Mouse (Mus musculus): Measurements from ENCODE around the gene Myo19. TPM values are rescaled to one million over a fixed set of nuclear protein-coding genes. Genes with fewer than 3 reads are reported as not detected.
A peak's percentile ranks its signal among the peaks of the same experiment; 100 is the strongest.

The Myo19 gene
- polyA plus RNA-seq, 1 experiment: 36.4 TPM

GRCm38 (mm10) chr11:84907081-84907480 is 27.1 kb downstream of the Myo19 start:
- Histone ChIP-seq H3K27ac (ENCODE audit: insufficient read depth, low read depth, low read length) (no peak overlapping the region), H3K36me3 (ENCODE audit: control insufficient read depth, insufficient read depth, low read length) (peaks cover 10% of the 10 kb centered on the region), H3K4me3 (ENCODE audit: insufficient read depth, low read depth, low read length) (no peak overlapping the region), H3K27me3 (replicated peaks; ENCODE audit: control insufficient read depth, insufficient read depth, low read length) (no peaks in the 10 kb centered on the region), H3K4me1 (ENCODE audit: control insufficient read depth, insufficient read depth, low read length) (no peaks in the 10 kb centered on the region)
- TF ChIP-seq POLR2A (IDR thresholded peaks at IDR 0.05; ENCODE audit: low read depth, low read length) (no peak), CTCF (conservative IDR thresholded peaks at IDR 0.05; ENCODE audit: insufficient read depth, insufficient read length, low read depth, low read length) (no peak)
- DNase-seq: no peak
- WGBS: 71% methylated on average over 3 of the region's 3 CpGs

- no peak for TF ChIP-seq CTCF (conservative IDR thresholded peaks at IDR 0.05; ENCODE audit: insufficient read depth, insufficient read length, low read depth, low read length)
- TF ChIP-seq POLR2A (IDR thresholded peaks at IDR 0.05; ENCODE audit: low read depth, low read length): no peak
- no peak overlapping the region for H3K27ac ChIP-seq (ENCODE audit: insufficient read depth, low read depth, low read length)
- H3K4me3 ChIP-seq (ENCODE audit: insufficient read depth, low read depth, low read length): no peak overlapping the region
- no peaks in the 10 kb centered on the region for H3K4me1 ChIP-seq (ENCODE audit: control insufficient read depth, insufficient read depth, low read length)
- no peak for DNase-seq
- H3K27me3 ChIP-seq (replicated peaks; ENCODE audit: control insufficient read depth, insufficient read depth, low read length): no peaks in the 10 kb centered on the region
- peaks cover 8% of the 10 kb centered on the region for H3K36me3 ChIP-seq (ENCODE audit: control insufficient read depth, insufficient read depth, low read length)
- WGBS: 93% methylated on average over 6 of the region's 6 CpGs
These were observed 28.5 kb downstream of the Myo19 start for GRCm38 (mm10) chr11:84908480-84908879.

GRCm38 (mm10) chr11:84910411-84910810 is 30.5 kb downstream of the Myo19 start:
- H3K36me3 ChIP-seq (ENCODE audit: control insufficient read depth, insufficient read depth, low read length): peaks cover 7% of the 10 kb centered on the region; the same call in 1 of the 2 replicates
- H3K4me1 ChIP-seq (ENCODE audit: control insufficient read depth, insufficient read depth, low read length): no peaks in the 10 kb centered on the region
- TF ChIP-seq CTCF (conservative IDR thresholded peaks at IDR 0.05; ENCODE audit: insufficient read depth, insufficient read length, low read depth, low read length) (no peak), POLR2A (IDR thresholded peaks at IDR 0.05; ENCODE audit: low read depth, low read length) (no peak)
- no peaks in the 10 kb centered on the region for H3K27me3 ChIP-seq (replicated peaks; ENCODE audit: control insufficient read depth, insufficient read depth, low read length)
- WGBS: 52% methylated on average over 4 of the region's 4 CpGs
- no peak overlapping the region for H3K27ac ChIP-seq (ENCODE audit: insufficient read depth, low read depth, low read length)
- DNase-seq: no peak
- no peak overlapping the region for H3K4me3 ChIP-seq (ENCODE audit: insufficient read depth, low read depth, low read length)

GRCm38 (mm10) chr11:84914673-84915072 is 34.7 kb downstream of the Myo19 start:
- TF ChIP-seq CTCF (conservative IDR thresholded peaks at IDR 0.05; ENCODE audit: insufficient read depth, insufficient read length, low read depth, low read length) (no peak), POLR2A (IDR thresholded peaks at IDR 0.05; ENCODE audit: low read depth, low read length) (no peak)
- no peak for DNase-seq
- H3K4me1 ChIP-seq (ENCODE audit: control insufficient read depth, insufficient read depth, low read length): peaks cover 3% of the 10 kb centered on the region; the same call in 1 of the 2 replicates
- H3K36me3 ChIP-seq (ENCODE audit: control insufficient read depth, insufficient read depth, low read length): peaks cover 2% of the 10 kb centered on the region; the same call in 1 of the 2 replicates
- whole genome bisulfite sequencing: 86% methylated on average over 5 of the region's 5 CpGs
- no peak overlapping the region for H3K27ac ChIP-seq (ENCODE audit: insufficient read depth, low read depth, low read length)
- no peaks in the 10 kb centered on the region for H3K27me3 ChIP-seq (replicated peaks; ENCODE audit: control insufficient read depth, insufficient read depth, low read length)
- H3K4me3 ChIP-seq (ENCODE audit: insufficient read depth, low read depth, low read length): no peak overlapping the region

- WGBS: 2% methylated on average over 34 of the region's 34 CpGs
- Histone ChIP-seq H3K27me3 (replicated peaks; ENCODE audit: control insufficient read depth, insufficient read depth, low read length) (no peaks in the 10 kb centered on the region), H3K4me1 (ENCODE audit: control insufficient read depth, insufficient read depth, low read length) (peaks cover 3% of the 10 kb centered on the region; the same call in 1 of the 2 replicates), H3K4me3 (ENCODE audit: insufficient read depth, low read depth, low read length) (peak within 1 kb of the TSS; percentile 98), H3K27ac (ENCODE audit: insufficient read depth, low read depth, low read length) (no peak within 1 kb of the TSS), H3K36me3 (ENCODE audit: control insufficient read depth, insufficient read depth, low read length) (no peaks in the 10 kb centered on the region)
- peak; percentile 95 for DNase-seq
- no peak for TF ChIP-seq POLR2A (IDR thresholded peaks at IDR 0.05; ENCODE audit: low read depth, low read length)
- TF ChIP-seq CTCF (conservative IDR thresholded peaks at IDR 0.05; ENCODE audit: insufficient read depth, insufficient read length, low read depth, low read length): no peak
These were observed 36.2 kb downstream of the Myo19 start, which contains the start of gene Znhit3 for GRCm38 (mm10) chr11:84916053-84916702. Gene Znhit3, minus strand, starts transcription at chr11:84916366.

GRCm38 (mm10) chr11:84916703-84917300 is 36.9 kb downstream of the Myo19 start:
- H3K36me3 ChIP-seq (ENCODE audit: control insufficient read depth, insufficient read depth, low read length): no peaks in the 10 kb centered on the region
- no peak for DNase-seq
- TF ChIP-seq CTCF (conservative IDR thresholded peaks at IDR 0.05; ENCODE audit: insufficient read depth, insufficient read length, low read depth, low read length): no peak
- TF ChIP-seq POLR2A (IDR thresholded peaks at IDR 0.05; ENCODE audit: low read depth, low read length): no peak
- no peak overlapping the region for H3K27ac ChIP-seq (ENCODE audit: insufficient read depth, low read depth, low read length)
- peaks cover 3% of the 10 kb centered on the region; the same call in 1 of the 2 replicates for H3K4me1 ChIP-seq (ENCODE audit: control insufficient read depth, insufficient read depth, low read length)
- H3K4me3 ChIP-seq (ENCODE audit: insufficient read depth, low read depth, low read length): peak overlapping the region; percentile 98
- 57% methylated on average over 7 of the region's 7 CpGs for WGBS
- H3K27me3 ChIP-seq (replicated peaks; ENCODE audit: control insufficient read depth, insufficient read depth, low read length): no peaks in the 10 kb centered on the region

- H3K27ac ChIP-seq (ENCODE audit: insufficient read depth, low read depth, low read length): no peak overlapping the region
- TF ChIP-seq CTCF (conservative IDR thresholded peaks at IDR 0.05; ENCODE audit: insufficient read depth, insufficient read length, low read depth, low read length) (peak; percentile 90), POLR2A (IDR thresholded peaks at IDR 0.05; ENCODE audit: low read depth, low read length) (no peak)
- no peaks in the 10 kb centered on the region for H3K36me3 ChIP-seq (ENCODE audit: control insufficient read depth, insufficient read depth, low read length)
- peaks cover 3% of the 10 kb centered on the region; the same call in 1 of the 2 replicates for H3K4me1 ChIP-seq (ENCODE audit: control insufficient read depth, insufficient read depth, low read length)
- peak; percentile 90 for DNase-seq
- H3K4me3 ChIP-seq (ENCODE audit: insufficient read depth, low read depth, low read length): no peak overlapping the region
- no peaks in the 10 kb centered on the region for H3K27me3 ChIP-seq (replicated peaks; ENCODE audit: control insufficient read depth, insufficient read depth, low read length)
- WGBS: 6% methylated on average over 16 of the region's 16 CpGs
These were observed 38.5 kb downstream of the Myo19 start for GRCm38 (mm10) chr11:84918425-84918824.
